ENCODE assay signal across 27 mouse cellular contexts in genomic region chr16:96885817-96886216, GRCm38 (mm10).
DNase-seq lines count a peak whose midpoint lies in the region; ATAC-seq lines count a peak whose summit lies in the region.
"Had no signal": no experiment of that assay in that cellular context is flagged by ENCODE, and none has a peak within 500 bp of the region (broad histone marks: within the 10 kb centered on the region; RNA-seq: fewer than 3 reads in every experiment).

No protein-coding gene starts in this region.

- no peaks in the 10 kb centered on the region for H3K36me3 ChIP-seq in forebrain, embryonic 14.5 days (ENCODE audit: control insufficient read depth, insufficient read depth, low read length)
- no peaks in the 10 kb centered on the region for H3K36me3 ChIP-seq in forebrain, embryonic 10.5 days (replicated peaks)
- H3K36me3 ChIP-seq in liver, embryonic 12.5 days = no peaks in the 10 kb centered on the region
- no peaks in the 10 kb centered on the region for H3K36me3 ChIP-seq in midbrain, embryonic 16.5 days (ENCODE audit: control insufficient read depth, insufficient read depth, low read length)
- H3K36me3 ChIP-seq: heart, embryonic 12.5 days had no signal

- no peaks in the 10 kb centered on the region for H3K9me3 ChIP-seq in forebrain, embryonic 14.5 days (replicated peaks; ENCODE audit: control insufficient read depth, low read length)
- H3K9me3 ChIP-seq in forebrain, embryonic 10.5 days = no peaks in the 10 kb centered on the region
- no peaks in the 10 kb centered on the region for H3K9me3 ChIP-seq in liver, embryonic 12.5 days (replicated peaks)
- no peaks in the 10 kb centered on the region for H3K9me3 ChIP-seq in midbrain, embryonic 16.5 days (replicated peaks; ENCODE audit: control insufficient read depth, low read length, poor library complexity, severe bottlenecking)
- H3K9me3 ChIP-seq: heart, embryonic 12.5 days had no signal

- H3K9ac ChIP-seq in forebrain, embryonic 14.5 days (ENCODE audit: low read length) = no peak overlapping the region
- H3K9ac ChIP-seq in liver, embryonic 12.5 days = no peak overlapping the region
- no peak overlapping the region for H3K9ac ChIP-seq in midbrain, embryonic 16.5 days (ENCODE audit: low read depth, low read length)
- H3K9ac ChIP-seq: heart, embryonic 12.5 days had no signal

- no peaks in the 10 kb centered on the region for H3K27me3 ChIP-seq in forebrain, embryonic 14.5 days (replicated peaks; ENCODE audit: control insufficient read depth, insufficient read depth, low read length)
- H3K27me3 ChIP-seq in forebrain, embryonic 10.5 days (ENCODE audit: poor library complexity, severe bottlenecking) = no peaks in the 10 kb centered on the region
- H3K27me3 ChIP-seq in liver, embryonic 12.5 days (replicated peaks) = no peaks in the 10 kb centered on the region
- no peaks in the 10 kb centered on the region for H3K27me3 ChIP-seq in midbrain, embryonic 16.5 days (ENCODE audit: control insufficient read depth, insufficient read depth, low read depth, low read length)
- H3K27me3 ChIP-seq: heart, embryonic 12.5 days; Patski had no signal

- peak; percentile 81 for ATAC-seq in forebrain, embryonic 14.5 days
- ATAC-seq in liver, embryonic 12.5 days = no peak
- no peak for ATAC-seq in midbrain, embryonic 16.5 days
- ATAC-seq: hindbrain, postnatal 0 days; intestine, postnatal 0 days; Patski had no signal

- DNase-seq in forebrain, embryonic 14.5 days (ENCODE audit: low spot score) = peak; percentile 79
- no peak for DNase-seq in forebrain, embryonic 10.5 days (ENCODE audit: extremely low spot score, low spot score)
- DNase-seq in MN1 (ENCODE audit: low spot score) = peak; percentile 30
- peak; percentile 31 for DNase-seq in forelimb bud, embryonic 11.5 days (ENCODE audit: low read depth, low spot score)
- DNase-seq in layer of hippocampus, postnatal 14 days (ENCODE audit: low spot score in 2 of 2) = peak; percentile 57 to 79
- no peak for DNase-seq in B cell, adult 2 months
- DNase-seq: adrenal gland, adult 2 months; cerebellum, adult 18-20 months; cerebellum, postnatal 36 days; embryo, embryonic 11 days; gastrocnemius, postnatal 14 days; heart, adult 18-20 months; heart, postnatal 10 days; kidney, postnatal 25 days; lung, adult 18-20 months; lung, postnatal 10 days; right cerebral cortex, postnatal 14 days; thymus, postnatal 25 days had no signal

- H3K27ac ChIP-seq in forebrain, embryonic 14.5 days (ENCODE audit: low read depth, low read length) = 0 out of 2 replicates have a peak overlapping the region, but pooled peaks have one; percentile 3
- no peak overlapping the region for H3K27ac ChIP-seq in forebrain, embryonic 10.5 days
- no peak overlapping the region for H3K27ac ChIP-seq in liver, embryonic 12.5 days
- no peak overlapping the region for H3K27ac ChIP-seq in midbrain, embryonic 16.5 days (ENCODE audit: low read length)
- H3K27ac ChIP-seq: hindbrain, postnatal 0 days; left cerebral cortex, adult 2 months had no signal

- no peak overlapping the region for H3K4me2 ChIP-seq in forebrain, embryonic 14.5 days (ENCODE audit: low read length)
- no peak overlapping the region for H3K4me2 ChIP-seq in liver, embryonic 12.5 days
- no peak overlapping the region for H3K4me2 ChIP-seq in midbrain, embryonic 16.5 days (ENCODE audit: low read length)
- H3K4me2 ChIP-seq: heart, embryonic 12.5 days; liver, embryonic 11.5 days; midbrain, embryonic 11.5 days had no signal

- WGBS in forebrain, embryonic 14.5 days = 66% methylated on average over 2 of the region's 2 CpGs
- WGBS in forebrain, embryonic 10.5 days = 89% methylated on average over 2 of the region's 2 CpGs
- 54% methylated on average over 2 of the region's 2 CpGs for WGBS in liver, embryonic 12.5 days (ENCODE audit: insufficient replicate concordance)
- 81% methylated on average over 2 of the region's 2 CpGs for WGBS in midbrain, embryonic 16.5 days

- H3K4me3 ChIP-seq in forebrain, embryonic 14.5 days (ENCODE audit: low read depth, low read length) = no peak overlapping the region
- no peak overlapping the region for H3K4me3 ChIP-seq in forebrain, embryonic 10.5 days
- no peak overlapping the region for H3K4me3 ChIP-seq in liver, embryonic 12.5 days
- H3K4me3 ChIP-seq in midbrain, embryonic 16.5 days (ENCODE audit: low read depth, low read length) = no peak overlapping the region
- H3K4me3 ChIP-seq: heart, embryonic 12.5 days; left cerebral cortex, adult 2 months had no signal

- H3K4me1 ChIP-seq in forebrain, embryonic 14.5 days (ENCODE audit: control insufficient read depth, insufficient read depth, low read length) = 0 out of 2 replicates have a peak, but pooled peaks cover 4% of the 10 kb centered on the region
- no peaks in the 10 kb centered on the region for H3K4me1 ChIP-seq in forebrain, embryonic 10.5 days
- no peaks in the 10 kb centered on the region for H3K4me1 ChIP-seq in liver, embryonic 12.5 days
- H3K4me1 ChIP-seq in midbrain, embryonic 16.5 days (ENCODE audit: control insufficient read depth, insufficient read depth, low read length) = peaks cover 10% of the 10 kb centered on the region; the same call in 1 of the 2 replicates

Comparison
In these comparisons a context has a peak if more than half of its experiments do, and no peak if none do; other contexts are left out.
1. DNase-seq: peak in forebrain, embryonic 14.5 days (single experiment), MN1 (single experiment), forelimb bud, embryonic 11.5 days (single experiment) and layer of hippocampus, postnatal 14 days (2 of 2); none in forebrain, embryonic 10.5 days (single experiment) and B cell, adult 2 months (0 of 2).